Mouse (Mus musculus) kidney, embryonic 14.5 days (tissue): ENCODE data around the gene Rcc2. TPM values are rescaled to one million over a fixed set of nuclear protein-coding genes. Genes with fewer than 3 reads are reported as not detected.

ENCODE experiments used
- ATAC-seq: fragments of 200-750 bp; cut with Nextera tagmentation; 2 replicates; pipeline ENCODE4 v1.8.0; 2017; ENCODE audit warnings: moderate number of reproducible peaks, mild to moderate bottlenecking, moderate TSS enrichment, moderate library complexity; ENCODE audit not compliant: low FRiP score, low TSS enrichment
- H3K27ac ChIP-seq: fragments of 300-500 bp; sonication (generic); 2 replicates; pipeline ENCODE4 v1.5.1; 2014; ENCODE audit warnings: low read depth, mild to moderate bottlenecking, low read length, moderate library complexity, mixed read lengths
- H3K27me3 ChIP-seq: fragments of 300-500 bp; sonication (generic); 2 replicates; pipeline ENCODE4 v1.6.1; 2014; ENCODE audit warnings: mild to moderate bottlenecking, low read length; ENCODE audit not compliant: control insufficient read depth, insufficient read depth
- H3K36me3 ChIP-seq: fragments of 300-500 bp; sonication (generic); 2 replicates; pipeline ENCODE4 v1.6.1; 2014; ENCODE audit warnings: low read length, mixed read lengths; ENCODE audit not compliant: control insufficient read depth, insufficient read depth
- H3K4me1 ChIP-seq: fragments of 300-500 bp; sonication (generic); 2 replicates; pipeline ENCODE4 v1.6.1; 2014; ENCODE audit warnings: low read length, mixed read lengths; ENCODE audit not compliant: control insufficient read depth, insufficient read depth
- H3K4me2 ChIP-seq: fragments of 300-500 bp; sonication (generic); replicated peaks from 2 replicates; pipeline ENCODE4 v1.6.1; 2014; ENCODE audit warnings: low read depth, mild to moderate bottlenecking, low read length
- H3K4me3 ChIP-seq: fragments of 300-500 bp; sonication (generic); 2 replicates; pipeline ENCODE4 v1.5.1; 2014; ENCODE audit warnings: mild to moderate bottlenecking, low read length
- H3K9ac ChIP-seq: fragments of 300-500 bp; sonication (generic); 2 replicates; pipeline ENCODE4 v1.6.1; 2014; ENCODE audit warnings: low read depth, mild to moderate bottlenecking, low read length, moderate library complexity
- H3K9me3 ChIP-seq: fragments of 300-500 bp; sonication (generic); 2 replicates; pipeline ENCODE4 v1.6.1; 2016; ENCODE audit warnings: low read length; ENCODE audit not compliant: control insufficient read depth
- WGBS: fragments of 180-500 bp; shearing (Covaris S2); extraction: QIAGEN DNeasy Blood & Tissue Kit; methylation state at CpG from one replicate; pipeline ENCODE4 v1.1.7; 2014; 5-methylcytosine and 5-hydroxymethylcytosine counted together
- polyA plus RNA-seq: library from polyadenylated mRNA; unstranded; fragments of >200 nt; fragmentation: Nextera tagmentation; extraction: Ambion mirVana; gene quantifications from 2 replicates; pipeline ENCODE4 v1.2.1, GENCODE M21; 2014

Rcc2 gene
- polyA plus RNA-seq, 1 experiment from 2014 or later, result 35.3 TPM

DNA sequence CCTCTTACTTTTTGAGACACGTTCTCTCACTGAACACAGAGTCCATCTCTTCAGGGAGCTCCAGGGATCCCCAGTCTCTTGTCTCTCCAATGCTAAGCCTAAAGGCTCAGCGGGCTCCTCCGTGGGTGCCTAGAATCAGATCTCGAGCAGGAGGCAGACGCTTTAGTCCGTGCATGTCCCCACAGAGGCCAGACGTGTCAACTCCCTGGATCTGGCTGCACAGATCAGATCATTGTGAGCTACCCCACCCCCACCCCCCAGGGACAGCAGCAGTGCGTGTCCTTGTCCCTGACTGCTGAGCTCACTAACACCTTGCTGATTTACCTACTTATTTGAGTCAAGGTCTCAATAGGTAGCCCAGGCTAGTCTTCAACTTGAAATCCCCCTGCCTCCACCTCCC lies 16.7 kb upstream of the Rcc2 start:
- no peak overlapping the region for H3K4me2 ChIP-seq
- no peak for ATAC-seq
- H3K27ac ChIP-seq, result no peak overlapping the region
- no peak overlapping the region for H3K4me3 ChIP-seq
- peaks cover 18% of the 10 kb centered on the region for H3K4me1 ChIP-seq
- no peaks in the 10 kb centered on the region for H3K36me3 ChIP-seq
- no peaks in the 10 kb centered on the region for H3K27me3 ChIP-seq
- WGBS, result 26% methylated on average over 8 of the region's 8 CpGs
- no peak overlapping the region for H3K9ac ChIP-seq
- H3K9me3 ChIP-seq, result no peaks in the 10 kb centered on the region

DNA sequence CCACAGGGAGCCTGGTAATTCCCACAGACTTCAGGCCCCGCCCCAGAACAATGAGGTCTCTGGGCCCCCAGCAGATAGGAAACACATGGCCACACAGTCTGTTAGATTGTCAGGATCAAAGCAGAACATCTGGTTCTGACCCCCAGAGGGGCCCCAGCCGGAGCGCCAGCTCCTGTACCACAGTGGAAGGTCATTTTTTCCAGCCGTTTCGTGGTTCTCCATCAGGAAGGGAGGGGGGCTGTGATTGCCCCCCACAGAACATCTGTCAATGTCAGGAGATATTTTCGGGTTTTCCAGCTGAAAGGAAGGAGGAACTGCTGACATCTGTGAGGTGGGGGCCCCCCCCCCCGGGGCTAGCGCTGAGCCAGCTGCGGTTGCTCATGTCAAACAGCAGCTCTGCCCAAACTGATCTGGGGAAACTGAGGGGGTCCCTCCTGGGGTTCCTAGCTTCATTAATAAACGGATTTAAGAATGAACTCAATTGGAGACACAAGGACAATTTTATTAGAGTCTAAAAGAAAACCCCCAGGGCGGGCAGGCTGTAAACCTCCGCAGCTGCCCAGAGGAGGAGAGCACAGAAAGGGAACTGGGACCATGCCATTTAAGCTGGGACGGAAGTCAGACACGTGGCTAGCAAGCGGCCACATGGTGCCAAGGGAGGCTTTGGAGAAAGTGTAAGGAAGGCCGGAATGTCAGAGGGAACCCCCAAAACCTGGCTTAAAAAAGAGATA lies 16.0 kb upstream of the Rcc2 start:
- peak; percentile 80 for ATAC-seq
- Histone ChIP-seq H3K9ac (no peak overlapping the region), H3K4me2 (peak overlapping the region; percentile 33), H3K4me3 (no peak overlapping the region), H3K27me3 (no peaks in the 10 kb centered on the region), H3K9me3 (no peaks in the 10 kb centered on the region), H3K36me3 (no peaks in the 10 kb centered on the region), H3K27ac (peak overlapping the region; percentile 53), H3K4me1 (peaks cover 18% of the 10 kb centered on the region)
- WGBS, result 2% methylated on average over 16 of the region's 16 CpGs

DNA sequence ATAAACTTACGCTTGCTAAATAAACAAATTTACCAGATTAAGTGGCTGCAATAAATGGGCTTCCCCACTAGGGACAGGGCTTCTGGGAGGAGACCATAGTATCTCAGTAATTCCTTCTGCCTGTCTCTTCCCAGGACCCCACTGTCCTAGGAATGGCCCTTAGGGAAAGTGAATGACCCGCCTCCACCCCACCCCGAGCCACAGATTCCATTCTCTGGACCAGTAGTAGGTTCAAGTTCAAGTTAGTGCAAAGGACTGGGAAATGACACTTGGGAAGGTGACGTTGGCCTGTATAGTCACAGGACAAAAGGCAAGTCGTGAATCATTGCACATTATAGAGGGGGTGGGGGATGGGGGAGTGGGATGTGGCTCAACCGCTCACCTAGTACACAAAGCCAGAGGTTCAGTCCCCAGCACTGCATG lies 15.4 kb upstream of the Rcc2 start:
- no peak overlapping the region for H3K4me3 ChIP-seq
- ATAC-seq, result no peak
- H3K27ac ChIP-seq, result peak overlapping the region; percentile 53

DNA sequence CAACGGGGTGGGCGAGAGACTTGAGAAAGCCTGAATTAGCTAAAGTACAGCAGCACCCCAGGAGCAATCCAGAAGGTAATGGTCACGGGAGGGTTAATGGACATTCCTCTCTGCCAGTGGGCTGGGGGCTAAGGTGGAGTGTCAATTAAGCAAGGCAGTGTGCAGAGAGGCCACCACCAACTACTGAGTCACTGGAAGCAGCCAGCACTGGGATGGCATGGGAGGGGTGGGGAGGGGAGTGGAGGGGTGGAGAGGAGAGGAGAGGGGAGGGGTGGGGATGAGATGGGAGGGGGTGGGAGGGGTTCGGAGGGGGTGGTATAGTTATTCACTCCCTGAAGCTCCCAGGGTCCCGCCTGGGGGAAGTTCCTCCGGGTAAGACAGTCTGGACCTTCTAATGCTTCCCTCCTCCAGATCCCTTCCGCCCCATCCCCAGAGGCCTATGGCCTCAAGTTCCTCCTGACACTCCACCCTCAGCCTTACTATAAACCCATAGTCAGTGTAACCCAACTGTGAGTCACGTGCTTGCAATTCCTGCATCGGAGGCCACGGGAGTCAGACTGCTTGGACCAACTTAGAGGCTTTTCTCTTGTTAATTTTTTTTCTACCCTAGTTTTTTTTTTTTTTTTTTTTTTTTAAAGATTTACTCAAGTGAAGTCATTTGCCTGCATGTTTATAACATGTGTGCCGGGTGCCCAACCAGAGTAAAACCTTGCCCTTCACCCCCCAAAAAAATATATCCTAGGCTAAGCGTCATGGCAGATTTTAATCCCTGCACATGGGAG lies 12.1 kb upstream of the Rcc2 start:
- H3K9ac ChIP-seq, result no peak overlapping the region
- no peaks in the 10 kb centered on the region for H3K36me3 ChIP-seq
- no peak overlapping the region for H3K4me3 ChIP-seq
- no peak overlapping the region for H3K4me2 ChIP-seq
- no peak overlapping the region for H3K27ac ChIP-seq
- H3K9me3 ChIP-seq, result no peaks in the 10 kb centered on the region
- H3K4me1 ChIP-seq, result peaks cover 18% of the 10 kb centered on the region
- 35% methylated on average over 11 of the region's 12 CpGs for WGBS
- H3K27me3 ChIP-seq, result no peaks in the 10 kb centered on the region
- ATAC-seq, result 0 out of 2 replicates have a peak, but pooled peaks have one; percentile 50

More for the DNA sequence above, 15.4 kb upstream of the Rcc2 start:
- Histone ChIP-seq H3K27me3 (no peaks in the 10 kb centered on the region), H3K9me3 (no peaks in the 10 kb centered on the region), H3K4me2 (peak overlapping the region; percentile 33; the same call in 1 of the 2 replicates), H3K36me3 (no peaks in the 10 kb centered on the region), H3K9ac (no peak overlapping the region), H3K4me1 (peaks cover 18% of the 10 kb centered on the region)
- WGBS, result 12% methylated on average over 6 of the region's 6 CpGs

DNA sequence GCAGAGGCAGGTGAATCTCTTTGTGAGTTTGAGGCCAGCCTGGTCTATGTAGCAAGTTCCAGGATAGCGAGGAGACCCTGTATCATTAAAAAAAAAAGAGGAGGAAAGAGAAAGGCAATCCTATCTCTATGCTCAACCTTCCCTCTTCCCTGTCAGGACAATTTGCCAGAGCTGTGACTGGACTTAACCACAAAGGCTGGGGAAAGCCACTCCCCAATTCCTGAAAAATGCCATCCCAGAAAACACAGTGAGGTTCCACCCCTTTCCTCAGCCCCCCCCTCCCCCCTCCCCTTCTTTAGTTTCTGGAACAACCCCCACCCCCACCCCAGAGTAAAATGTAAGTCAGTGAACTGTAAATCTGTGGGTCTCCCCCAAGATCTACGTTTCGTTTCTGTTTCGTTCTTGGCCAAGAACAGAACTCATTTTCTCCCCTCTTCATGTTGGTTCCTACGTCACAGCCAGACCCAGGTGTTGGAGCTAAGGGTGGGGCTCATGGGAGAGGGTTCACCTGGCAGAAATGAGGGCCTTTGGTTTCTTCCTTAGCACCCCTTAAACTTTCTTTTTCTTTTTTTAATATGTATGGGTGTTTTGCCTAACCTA lies 11.4 kb upstream of the Rcc2 start:
- H3K27me3 ChIP-seq, result no peaks in the 10 kb centered on the region
- H3K9me3 ChIP-seq, result no peaks in the 10 kb centered on the region
- H3K4me1 ChIP-seq, result peaks cover 14% of the 10 kb centered on the region
- no peaks in the 10 kb centered on the region for H3K36me3 ChIP-seq
- ATAC-seq, result no peak
- H3K4me2 ChIP-seq, result no peak overlapping the region
- no peak overlapping the region for H3K9ac ChIP-seq
- H3K27ac ChIP-seq, result no peak overlapping the region
- no peak overlapping the region for H3K4me3 ChIP-seq
- WGBS, result 73% methylated on average over 5 of the region's 5 CpGs

DNA sequence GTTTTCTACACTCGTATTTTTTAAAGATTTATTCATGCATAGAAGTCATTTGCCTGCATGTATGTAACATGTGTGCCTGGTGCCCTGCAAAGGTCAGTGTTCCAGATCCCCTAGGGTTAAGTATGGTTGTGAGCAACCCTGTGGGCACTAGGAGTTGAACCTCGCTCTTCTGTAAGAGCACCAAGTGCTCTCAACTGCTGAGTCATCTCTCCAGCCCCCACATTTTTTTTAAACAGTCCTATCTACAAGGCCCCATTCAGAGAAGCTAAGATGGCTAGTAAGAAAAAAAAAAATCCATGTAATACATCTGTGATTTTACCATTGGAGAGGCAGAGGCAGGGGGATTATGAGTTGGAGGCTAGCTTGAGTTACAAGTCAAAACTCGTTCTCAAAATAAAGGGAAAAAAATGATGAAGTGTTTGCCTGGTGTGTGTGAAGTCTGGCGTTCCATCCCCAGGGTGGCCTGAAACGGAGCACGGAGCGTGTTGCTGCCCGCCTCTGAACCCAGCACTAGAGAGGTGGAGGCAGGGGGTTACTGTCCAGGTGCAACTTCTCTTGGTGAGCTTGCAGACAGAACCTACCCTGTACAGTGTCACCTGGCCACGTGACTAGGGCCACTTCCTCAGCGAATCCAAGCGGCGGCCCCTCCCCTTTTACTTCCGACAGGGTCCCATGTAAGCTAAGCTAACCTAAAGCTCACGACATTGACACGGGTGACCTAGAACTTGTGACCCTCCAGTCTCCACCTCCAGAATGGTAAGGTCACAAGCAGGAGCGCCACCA lies 10.3 kb upstream of the Rcc2 start:
- no peaks in the 10 kb centered on the region for H3K36me3 ChIP-seq
- no peaks in the 10 kb centered on the region for H3K9me3 ChIP-seq
- H3K9ac ChIP-seq, result no peak overlapping the region
- H3K4me3 ChIP-seq, result no peak overlapping the region
- ATAC-seq, result no peak
- 72% methylated on average over 16 of the region's 16 CpGs for WGBS
- H3K27me3 ChIP-seq, result no peaks in the 10 kb centered on the region
- no peak overlapping the region for H3K27ac ChIP-seq
- peaks cover 3% of the 10 kb centered on the region; the same call in 1 of the 2 replicates for H3K4me1 ChIP-seq
- H3K4me2 ChIP-seq, result no peak overlapping the region

DNA sequence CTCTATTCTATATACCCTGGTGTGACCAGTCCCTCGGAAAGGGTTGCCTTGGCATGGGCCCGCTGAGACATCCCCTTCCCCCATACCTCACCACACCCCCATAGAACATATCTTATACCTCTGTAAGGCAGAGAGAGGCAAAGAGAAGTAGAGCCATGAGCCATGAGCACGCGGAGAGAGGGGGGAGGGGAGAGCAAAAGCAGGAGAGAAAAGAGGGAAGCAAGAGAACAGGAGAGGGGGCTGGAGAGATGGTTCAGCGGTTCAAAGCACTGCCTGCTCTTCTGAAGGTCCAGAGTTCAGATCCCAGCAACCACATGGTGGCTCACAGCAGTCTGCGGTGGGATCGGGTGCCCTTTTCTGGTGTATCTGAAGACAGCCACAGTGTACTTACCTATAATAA lies 8.9 kb upstream of the Rcc2 start:
- H3K9ac ChIP-seq, result no peak overlapping the region
- H3K4me3 ChIP-seq, result no peak overlapping the region
- WGBS, result 76% methylated on average over 7 of the region's 7 CpGs
- no peak overlapping the region for H3K4me2 ChIP-seq
- H3K27ac ChIP-seq, result no peak overlapping the region
- no peaks in the 10 kb centered on the region for H3K36me3 ChIP-seq
- no peaks in the 10 kb centered on the region for H3K9me3 ChIP-seq
- H3K4me1 ChIP-seq, result no peaks in the 10 kb centered on the region
- no peak for ATAC-seq
- H3K27me3 ChIP-seq, result no peaks in the 10 kb centered on the region

DNA sequence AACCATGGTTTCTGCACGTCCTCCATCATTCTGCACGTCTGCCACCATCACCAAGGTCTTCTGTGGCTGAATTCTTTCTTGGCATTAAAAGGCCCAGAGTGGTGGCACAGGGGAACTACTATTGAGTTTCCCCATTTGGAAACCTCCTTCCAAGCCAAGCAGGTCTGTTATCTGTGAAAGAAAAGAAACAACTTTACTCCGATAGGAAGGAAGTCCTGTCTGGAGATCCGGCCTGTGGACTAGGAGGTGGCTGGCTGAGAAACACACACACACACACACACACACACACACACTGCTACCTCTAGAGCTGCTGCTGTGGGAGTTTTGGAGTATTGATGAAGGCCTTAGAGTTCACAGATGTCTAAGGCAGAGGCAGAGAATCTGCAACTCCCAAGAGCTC lies 6.8 kb upstream of the Rcc2 start:
- Histone ChIP-seq H3K4me1 (no peaks in the 10 kb centered on the region), H3K9me3 (no peaks in the 10 kb centered on the region), H3K27me3 (no peaks in the 10 kb centered on the region), H3K4me3 (no peak overlapping the region), H3K27ac (no peak overlapping the region), H3K9ac (no peak overlapping the region), H3K36me3 (no peaks in the 10 kb centered on the region), H3K4me2 (no peak overlapping the region)
- 79% methylated on average over 4 of the region's 4 CpGs for WGBS
- no peak for ATAC-seq
